Comparison of ENCODE assay signal across 8 mouse cellular contexts in the genomic region with DNA sequence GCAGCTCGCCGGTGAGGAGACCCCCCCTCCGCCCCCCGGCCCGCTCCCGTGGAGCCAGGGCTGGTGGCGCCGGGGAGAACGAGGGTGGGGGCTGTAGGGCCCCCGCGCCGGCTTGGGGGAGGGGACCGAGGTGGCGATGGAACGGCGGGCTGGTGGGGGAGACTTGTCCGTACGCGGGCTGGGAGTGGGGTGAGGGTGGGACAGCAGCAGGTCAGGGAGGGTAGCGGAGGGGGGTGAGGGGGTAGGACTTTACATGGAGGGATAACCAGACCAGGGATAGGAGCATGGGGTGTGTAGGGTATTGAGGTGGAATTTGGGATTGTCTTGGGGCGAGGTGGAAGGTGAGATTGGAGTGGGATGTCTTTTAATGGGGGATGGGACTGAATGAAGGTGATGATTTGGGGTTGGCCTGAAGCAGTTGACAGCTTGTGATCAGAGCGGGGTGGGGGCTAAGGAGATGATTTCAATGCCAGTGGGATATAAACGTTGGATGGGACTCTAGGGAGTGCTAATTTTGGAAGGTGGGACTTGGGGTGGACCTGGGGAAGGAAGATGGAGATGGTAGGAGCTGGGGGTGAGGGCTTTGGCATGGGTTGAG. TPM values are rescaled to one million over a fixed set of nuclear protein-coding genes. Genes with fewer than 3 reads are reported as not detected.
A peak's percentile ranks its signal among the peaks of the same experiment; 100 is the strongest.
DNase-seq lines count a peak whose midpoint lies in the region; ATAC-seq and TF ChIP-seq lines count a peak whose summit lies in the region.

No protein-coding gene starts in this region.

- H3K36me3 ChIP-seq in forebrain, embryonic 15.5 days: no peaks in the 10 kb centered on the region
- H3K36me3 ChIP-seq in limb, embryonic 14.5 days (ENCODE audit: control insufficient read depth, insufficient read depth, low read length): no peaks in the 10 kb centered on the region
- H3K36me3 ChIP-seq in stomach, postnatal 0 days (ENCODE audit: control insufficient read depth, insufficient read depth, low read length): no peaks in the 10 kb centered on the region

- H3K27me3 ChIP-seq in forebrain, embryonic 15.5 days: no peaks in the 10 kb centered on the region
- no peaks in the 10 kb centered on the region for H3K27me3 ChIP-seq in limb, embryonic 14.5 days (ENCODE audit: control insufficient read depth, insufficient read depth, low read length)
- H3K27me3 ChIP-seq in stomach, postnatal 0 days (ENCODE audit: control insufficient read depth, insufficient read depth, low read length): no peaks in the 10 kb centered on the region

- peak overlapping the region; percentile 62 for H3K4me2 ChIP-seq in forebrain, embryonic 15.5 days (replicated peaks)
- H3K4me2 ChIP-seq in limb, embryonic 14.5 days (replicated peaks; ENCODE audit: low read depth, low read length, severe bottlenecking): peak overlapping the region; percentile 93
- H3K4me2 ChIP-seq in stomach, postnatal 0 days (replicated peaks; ENCODE audit: low read depth): peak overlapping the region; percentile 74

- peak overlapping the region; percentile 99 for H3K27ac ChIP-seq in layer of hippocampus, adult 2 months
- peak overlapping the region; percentile 99 for H3K27ac ChIP-seq in forebrain, embryonic 15.5 days (replicated peaks)
- peak overlapping the region; percentile 96 for H3K27ac ChIP-seq in limb, embryonic 14.5 days (replicated peaks; ENCODE audit: low read depth, low read length)
- peak overlapping the region; percentile 88 for H3K27ac ChIP-seq in stomach, postnatal 0 days (replicated peaks)

- 0 out of 2 replicates have a peak, but pooled peaks have one; percentile 2 for TF ChIP-seq POLR2A in limb, embryonic 14.5 days (IDR thresholded peaks at IDR 0.05; ENCODE audit: borderline replicate concordance, extremely low read depth, insufficient read depth, insufficient read length)

- under 1% methylated on average over 23 of the region's 23 CpGs for WGBS in forebrain, embryonic 15.5 days
- WGBS in limb, embryonic 14.5 days: 2% methylated on average over 22 of the region's 23 CpGs
- WGBS in stomach, postnatal 0 days: 1% methylated on average over 22 of the region's 23 CpGs

- peak in 1 of 2 experiments; percentile 32 for DNase-seq in layer of hippocampus, adult 2 months (ENCODE audit: low spot score in 2 of 2)
- DNase-seq in layer of hippocampus, adult 8-10 months (ENCODE audit: low spot score in 2 of 2): no peak
- no peak for DNase-seq in limb, embryonic 14.5 days (ENCODE audit: low spot score)
- no peak for DNase-seq in stomach, postnatal 0 days (ENCODE audit: low spot score)
- no peak for DNase-seq in adrenal gland, postnatal 25 days
- DNase-seq in spleen, postnatal 36 days (ENCODE audit: low spot score in 2 of 2): no peak

- peak overlapping the region; percentile 96 for H3K4me3 ChIP-seq in layer of hippocampus, adult 2 months
- H3K4me3 ChIP-seq in forebrain, embryonic 15.5 days: peak overlapping the region; percentile 80
- H3K4me3 ChIP-seq in limb, embryonic 14.5 days (replicated peaks; ENCODE audit: low read length): peak overlapping the region; percentile 88
- peak overlapping the region; percentile 93 for H3K4me3 ChIP-seq in stomach, postnatal 0 days (ENCODE audit: low read depth, low read length)

- H3K9me3 ChIP-seq in forebrain, embryonic 15.5 days: no peaks in the 10 kb centered on the region
- H3K9me3 ChIP-seq in limb, embryonic 14.5 days (ENCODE audit: control insufficient read depth, low read length): no peaks in the 10 kb centered on the region
- H3K9me3 ChIP-seq in stomach, postnatal 0 days (ENCODE audit: control insufficient read depth, low read length): no peaks in the 10 kb centered on the region

- H3K4me1 ChIP-seq in forebrain, embryonic 15.5 days: peaks cover 22% of the 10 kb centered on the region
- H3K4me1 ChIP-seq in limb, embryonic 14.5 days (ENCODE audit: control insufficient read depth, insufficient read depth, low read length): peaks cover 14% of the 10 kb centered on the region
- H3K4me1 ChIP-seq in stomach, postnatal 0 days (replicated peaks; ENCODE audit: control insufficient read depth, insufficient read depth): no peaks in the 10 kb centered on the region

- TF ChIP-seq EP300 in stomach, postnatal 0 days (optimal IDR thresholded peaks at IDR 0.05): no peak

- no peak for TF ChIP-seq CTCF in layer of hippocampus, adult 2 months (conservative IDR thresholded peaks at IDR 0.05)
- no peak for TF ChIP-seq CTCF in stomach, postnatal 0 days (IDR thresholded peaks at IDR 0.05; ENCODE audit: low read depth)

- H3K9ac ChIP-seq in forebrain, embryonic 15.5 days (replicated peaks): peak overlapping the region; percentile 93
- peak overlapping the region; percentile 96 for H3K9ac ChIP-seq in limb, embryonic 14.5 days (ENCODE audit: low read depth, low read length, severe bottlenecking)
- peak overlapping the region; percentile 90 for H3K9ac ChIP-seq in stomach, postnatal 0 days (ENCODE audit: low read length)

- ATAC-seq in activated CD4-positive, CD25-positive, alpha-beta regulatory T cell, adult 4 months: peak; percentile 7
- ATAC-seq in forebrain, embryonic 15.5 days (replicated peaks): peak; percentile 3
- peak; percentile 35 for ATAC-seq in limb, embryonic 14.5 days (ENCODE audit: low FRiP score, low read depth)
- ATAC-seq in stomach, postnatal 0 days (ENCODE audit: low FRiP score, low TSS enrichment): peak; percentile 13

RNA-seq across cellular contexts. Expression of gene Fam168a, which starts 0.5 kb away (rescaled TPM):
- total RNA-seq in layer of hippocampus, adult 2 months (2021): 100 to 1,000 TPM; 220 to 229 TPM
- total RNA-seq in layer of hippocampus, adult 8-10 months (2022): 100 to 1,000 TPM; 199 to 225 (median 213) TPM
- polyA plus RNA-seq in activated CD4-positive, CD25-positive, alpha-beta regulatory T cell, adult 4 months (2017; shearing (Covaris generic)): 10 to 100 TPM; 17.3 to 18.0 TPM
- 115 and 116 TPM in 2 replicates for polyA plus RNA-seq in forebrain, embryonic 15.5 days (2015; fragmentation: Nextera tagmentation; extraction: Ambion mirVana)
- polyA plus RNA-seq in limb, embryonic 14.5 days (2012; rRNA removed): 56.5 and 114 TPM in 2 replicates
- polyA plus RNA-seq in limb, embryonic 14.5 days (2014; fragmentation: Nextera tagmentation; extraction: Ambion mirVana): 49.9 and 52.5 TPM in 2 replicates
- 15.5 and 17.4 TPM in 2 replicates for polyA plus RNA-seq in stomach, postnatal 0 days (2015; fragmentation: Nextera tagmentation; extraction: Ambion mirVana)
- 53.3 and 64.6 TPM in 2 replicates for total RNA-seq in adrenal gland, postnatal 25 days (2021)

RNA-seq across cellular contexts. Expression of gene Plekhb1, which starts 44.8 kb away (rescaled TPM):
- 100 to 1,000 TPM; 199 to 203 TPM for total RNA-seq in layer of hippocampus, adult 2 months (2021)
- total RNA-seq in layer of hippocampus, adult 8-10 months (2022): 100 to 1,000 TPM; 257 to 305 (median 270) TPM
- polyA plus RNA-seq in activated CD4-positive, CD25-positive, alpha-beta regulatory T cell, adult 4 months (2017; shearing (Covaris generic)): under 1 TPM in 1 of 2 experiments, not detected in 1; 0.34 TPM
- 4.7 and 6.8 TPM in 2 replicates for polyA plus RNA-seq in forebrain, embryonic 15.5 days (2015; fragmentation: Nextera tagmentation; extraction: Ambion mirVana)
- 4.9 and 7.7 TPM in 2 replicates for polyA plus RNA-seq in limb, embryonic 14.5 days (2012; rRNA removed)
- 4.6 and 4.9 TPM in 2 replicates for polyA plus RNA-seq in limb, embryonic 14.5 days (2014; fragmentation: Nextera tagmentation; extraction: Ambion mirVana)
- polyA plus RNA-seq in stomach, postnatal 0 days (2015; fragmentation: Nextera tagmentation; extraction: Ambion mirVana): 8.7 and 10.4 TPM in 2 replicates
- 2.1 and 3.3 TPM in 2 replicates for total RNA-seq in adrenal gland, postnatal 25 days (2021)
